Mouse (Mus musculus): ENCODE results near the gene Rnf121.

- no peak for TF ChIP-seq CTCF (IDR thresholded peaks at IDR 0.05)
- TF ChIP-seq POLR2A (IDR thresholded peaks at IDR 0.05; ENCODE audit: insufficient read depth, low read depth, low read length), result no peak
Observed at GRCm38 (mm10) chr7:102000296-102000695, 65.0 kb downstream of the Rnf121 start.
